Mouse (Mus musculus) CD8-positive naive resting alpha-beta T cell, adult 2 months (primary cell): ENCODE results near the gene Gabrg3.
"Not testable (repeated sequence)": the region's sequence is repeated elsewhere in the genome, so short reads cannot be mapped to it uniquely, and the experiment has no call there.

ENCODE experiments used
- DNase-seq, 2 experiments: peaks; one replicate each; pipeline ENCODE4 v3.0.0; 2022; ENCODE audit warnings: low read depth in 2 of 2, low spot score in 2 of 2

Gabrg3 gene

GRCm38 (mm10) chr7:57314971-57315370 lies 72.0 kb downstream of the Gabrg3 start:
- DNase-seq: no peak

GRCm38 (mm10) chr7:57312018-57312417 lies 75.0 kb downstream of the Gabrg3 start:
- no peak for DNase-seq

GRCm38 (mm10) chr7:57307337-57307736 lies 79.7 kb downstream of the Gabrg3 start:
- DNase-seq: no peak

- no peak for DNase-seq
These were observed 90.3 kb downstream of the Gabrg3 start for GRCm38 (mm10) chr7:57296639-57297038.

GRCm38 (mm10) chr7:57294127-57294526 lies 92.9 kb downstream of the Gabrg3 start:
- no peak for DNase-seq

- no peak for DNase-seq
These were observed 93.4 kb downstream of the Gabrg3 start for GRCm38 (mm10) chr7:57293564-57293963.

- DNase-seq: no peak
These were observed 103.8 kb downstream of the Gabrg3 start for GRCm38 (mm10) chr7:57283186-57283585.

GRCm38 (mm10) chr7:57278841-57279240 lies 108.1 kb downstream of the Gabrg3 start:
- no peak for DNase-seq

GRCm38 (mm10) chr7:57260201-57260600 lies 126.8 kb downstream of the Gabrg3 start:
- DNase-seq: no peak

- no peak for DNase-seq
These were observed 128.0 kb downstream of the Gabrg3 start for GRCm38 (mm10) chr7:57258893-57259574.

- DNase-seq: no peak
These were observed 143.0 kb downstream of the Gabrg3 start for GRCm38 (mm10) chr7:57243981-57244380.

GRCm38 (mm10) chr7:57214119-57214518 lies 172.9 kb downstream of the Gabrg3 start:
- no peak for DNase-seq

GRCm38 (mm10) chr7:57186015-57186414 lies 201.0 kb downstream of the Gabrg3 start:
- no peak for DNase-seq

GRCm38 (mm10) chr7:57175891-57176545 lies 211.0 kb downstream of the Gabrg3 start:
- not testable (repeated sequence) for DNase-seq

- no peak for DNase-seq
These were observed 220.1 kb downstream of the Gabrg3 start for GRCm38 (mm10) chr7:57166931-57167330.

- no peak for DNase-seq
These were observed 228.8 kb downstream of the Gabrg3 start for GRCm38 (mm10) chr7:57158211-57158610.

GRCm38 (mm10) chr7:57153743-57154142 lies 233.2 kb downstream of the Gabrg3 start:
- DNase-seq: no peak

GRCm38 (mm10) chr7:57150768-57151167 lies 236.2 kb downstream of the Gabrg3 start:
- DNase-seq: no peak

GRCm38 (mm10) chr7:57138072-57138704 lies 248.8 kb downstream of the Gabrg3 start:
- no peak for DNase-seq

- no peak for DNase-seq
These were observed 254.0 kb downstream of the Gabrg3 start for GRCm38 (mm10) chr7:57133009-57133408.

GRCm38 (mm10) chr7:57132471-57132870 lies 254.5 kb downstream of the Gabrg3 start:
- no peak for DNase-seq

GRCm38 (mm10) chr7:57100065-57100464 lies 286.9 kb downstream of the Gabrg3 start:
- no peak for DNase-seq
